Mouse (Mus musculus): ENCODE results near the gene Spata17. TPM values are rescaled to one million over a fixed set of nuclear protein-coding genes. Genes with fewer than 3 reads are reported as not detected.

The Spata17 gene
- polyA plus RNA-seq, 1 experiment: not detected

GRCm38 (mm10) chr1:187098285-187098684, 117.0 kb downstream of the Spata17 start:
- peaks cover 5% of the 10 kb centered on the region for H3K4me1 ChIP-seq (ENCODE audit: control insufficient read depth, insufficient read depth, low read length)
- TF ChIP-seq POLR2A (IDR thresholded peaks at IDR 0.05; ENCODE audit: borderline replicate concordance, low read depth, low read length) (no peak), CTCF (IDR thresholded peaks at IDR 0.05; ENCODE audit: low read depth, low read length) (no peak)
- H3K4me3 ChIP-seq (ENCODE audit: insufficient read depth, low read length): no peak overlapping the region
- H3K27ac ChIP-seq (ENCODE audit: insufficient read depth, low read depth, low read length): peak overlapping the region; percentile 53

DNA sequence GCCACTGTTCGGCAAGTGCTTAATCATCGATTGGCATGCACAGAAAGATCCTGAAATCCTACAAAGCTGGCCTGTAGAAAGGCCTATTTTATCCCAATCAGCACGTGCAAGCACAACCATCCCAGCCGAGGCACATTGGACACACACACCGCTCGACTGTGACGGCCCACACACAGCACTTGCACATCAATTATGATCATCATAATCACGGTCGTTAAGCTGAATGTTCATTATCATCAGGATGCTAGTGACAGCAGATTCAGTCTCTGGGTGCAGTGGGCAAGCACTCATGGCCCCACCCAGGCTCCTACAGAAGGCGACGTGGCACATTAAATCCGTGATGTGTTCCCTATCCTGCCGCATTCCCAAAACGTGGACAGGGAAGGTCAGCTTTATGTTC, 122.7 kb downstream of the Spata17 start:
- no peak for TF ChIP-seq CTCF (IDR thresholded peaks at IDR 0.05; ENCODE audit: low read depth, low read length)
- no peak for TF ChIP-seq POLR2A (IDR thresholded peaks at IDR 0.05; ENCODE audit: borderline replicate concordance, low read depth, low read length)
- H3K4me1 ChIP-seq (ENCODE audit: control insufficient read depth, insufficient read depth, low read length): no peaks in the 10 kb centered on the region
- H3K27ac ChIP-seq (ENCODE audit: insufficient read depth, low read depth, low read length): no peak overlapping the region
- H3K4me3 ChIP-seq (ENCODE audit: insufficient read depth, low read length): no peak overlapping the region

DNA sequence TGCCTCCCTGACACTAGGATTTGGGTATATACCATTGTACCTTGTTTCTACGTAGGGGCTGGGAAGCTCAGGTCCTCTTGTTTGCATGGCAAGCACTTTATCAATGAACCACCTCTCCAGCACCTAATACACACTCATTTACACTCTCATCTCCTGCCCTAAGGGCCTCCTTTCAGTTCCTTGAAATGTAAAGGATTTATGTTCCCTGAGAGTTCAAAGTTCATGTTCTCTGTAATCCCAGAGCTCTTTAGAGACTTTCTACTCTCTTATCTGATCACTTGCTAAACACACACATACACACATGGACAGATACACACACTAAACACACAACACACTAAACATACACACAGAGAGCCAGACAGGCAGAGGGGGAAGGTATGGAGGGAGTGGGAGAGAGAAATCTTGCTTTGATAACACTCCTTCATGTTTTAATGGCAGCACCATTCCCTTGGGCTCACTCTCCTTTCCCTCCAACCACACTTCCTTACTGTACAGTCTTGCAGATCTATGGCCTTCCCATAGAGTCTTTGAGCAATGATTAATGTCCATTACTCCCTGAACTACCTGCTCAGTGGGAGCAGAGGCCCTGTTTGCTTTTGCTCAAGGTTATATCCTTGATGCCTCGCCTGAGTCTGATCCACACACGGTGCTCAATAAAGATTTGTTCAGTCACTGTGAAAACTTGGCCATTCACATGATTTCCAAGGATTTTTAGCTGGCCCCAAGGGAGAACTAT, 126.4 kb downstream of the Spata17 start:
- H3K27ac ChIP-seq (ENCODE audit: insufficient read depth, low read depth, low read length): no peak overlapping the region
- TF ChIP-seq CTCF (IDR thresholded peaks at IDR 0.05; ENCODE audit: low read depth, low read length) (no peak), POLR2A (IDR thresholded peaks at IDR 0.05; ENCODE audit: borderline replicate concordance, low read depth, low read length) (no peak)
- no peaks in the 10 kb centered on the region for H3K4me1 ChIP-seq (ENCODE audit: control insufficient read depth, insufficient read depth, low read length)
- no peak overlapping the region for H3K4me3 ChIP-seq (ENCODE audit: insufficient read depth, low read length)

DNA sequence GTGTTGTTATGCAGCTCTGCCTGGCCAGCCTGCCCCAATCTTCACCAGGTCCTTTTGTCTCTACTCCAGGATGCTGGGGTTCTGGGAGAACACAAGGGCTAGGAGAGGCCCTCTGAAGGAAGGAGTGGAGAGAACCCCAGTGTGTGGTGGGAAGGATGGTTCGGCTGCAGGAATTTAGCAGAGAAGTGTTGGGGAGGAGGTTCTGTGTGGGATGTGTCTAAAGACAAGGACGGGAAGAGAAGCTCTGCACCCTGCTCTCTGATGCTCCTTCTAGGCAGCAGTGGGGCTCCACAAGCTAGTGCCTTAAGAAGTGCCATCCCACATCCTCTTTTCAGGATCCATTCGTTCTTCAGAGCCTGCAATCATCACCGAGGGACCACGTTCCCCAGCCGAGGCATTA, 129.2 kb downstream of the Spata17 start:
- no peak overlapping the region for H3K27ac ChIP-seq (ENCODE audit: insufficient read depth, low read depth, low read length)
- H3K4me3 ChIP-seq (ENCODE audit: insufficient read depth, low read length): no peak overlapping the region
- TF ChIP-seq CTCF (IDR thresholded peaks at IDR 0.05; ENCODE audit: low read depth, low read length): no peak
- no peaks in the 10 kb centered on the region for H3K4me1 ChIP-seq (ENCODE audit: control insufficient read depth, insufficient read depth, low read length)

GRCm38 (mm10) chr1:187077352-187077751, 137.9 kb downstream of the Spata17 start:
- H3K4me3 ChIP-seq (ENCODE audit: insufficient read depth, low read length): no peak overlapping the region
- TF ChIP-seq POLR2A (IDR thresholded peaks at IDR 0.05; ENCODE audit: borderline replicate concordance, low read depth, low read length): no peak
- no peak for TF ChIP-seq CTCF (IDR thresholded peaks at IDR 0.05; ENCODE audit: low read depth, low read length)
- H3K4me1 ChIP-seq (ENCODE audit: control insufficient read depth, insufficient read depth, low read length): no peaks in the 10 kb centered on the region
- no peak overlapping the region for H3K27ac ChIP-seq (ENCODE audit: insufficient read depth, low read depth, low read length)

- H3K27ac ChIP-seq (ENCODE audit: insufficient read depth, low read depth, low read length): no peak overlapping the region
- TF ChIP-seq POLR2A (IDR thresholded peaks at IDR 0.05; ENCODE audit: borderline replicate concordance, low read depth, low read length) (no peak), CTCF (IDR thresholded peaks at IDR 0.05; ENCODE audit: low read depth, low read length) (no peak)
- H3K4me1 ChIP-seq (ENCODE audit: control insufficient read depth, insufficient read depth, low read length): no peaks in the 10 kb centered on the region
- H3K4me3 ChIP-seq (ENCODE audit: insufficient read depth, low read length): no peak overlapping the region
Measured at GRCm38 (mm10) chr1:187077043-187077334, 138.3 kb downstream of the Spata17 start.

DNA sequence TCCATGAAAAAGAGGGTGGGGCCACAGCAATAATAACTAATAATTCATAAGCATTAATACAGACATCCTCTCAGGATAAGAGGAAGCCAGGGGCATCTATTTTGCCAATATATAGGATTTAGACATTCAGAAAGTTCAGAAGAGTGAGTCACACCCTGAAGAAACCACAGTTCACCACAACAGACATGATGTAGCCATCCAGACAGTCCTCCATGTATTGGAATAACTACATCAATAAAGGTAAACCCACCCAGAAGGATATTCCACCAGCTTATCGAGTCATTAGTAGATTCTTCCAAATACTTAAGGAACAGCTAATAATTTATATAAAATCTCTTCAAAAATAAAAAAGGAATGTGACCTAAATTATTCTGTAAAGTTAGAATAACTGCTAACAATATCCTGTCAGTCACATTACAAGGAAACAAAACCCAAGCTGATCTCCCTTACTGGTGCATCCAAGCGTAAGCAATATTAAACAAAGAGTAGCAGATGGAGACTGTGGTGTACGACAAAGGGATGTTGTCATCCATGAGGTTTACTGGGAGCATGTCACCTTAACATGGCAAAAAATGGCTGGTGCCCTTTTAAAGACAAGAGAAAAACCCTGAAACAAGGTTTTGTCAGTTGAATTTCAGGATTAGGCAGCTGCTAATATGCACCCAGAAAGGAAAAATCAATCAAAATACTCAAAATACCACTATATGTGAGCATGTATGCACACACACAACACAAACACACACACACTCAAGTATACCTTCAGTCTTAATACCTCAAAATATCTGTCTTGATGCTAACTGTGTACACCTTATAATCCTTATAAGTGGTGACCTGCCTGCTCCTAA, 138.8 kb downstream of the Spata17 start:
- H3K4me3 ChIP-seq (ENCODE audit: insufficient read depth, low read length): no peak overlapping the region
- no peak overlapping the region for H3K27ac ChIP-seq (ENCODE audit: insufficient read depth, low read depth, low read length)
- no peaks in the 10 kb centered on the region for H3K4me1 ChIP-seq (ENCODE audit: control insufficient read depth, insufficient read depth, low read length)
- TF ChIP-seq POLR2A (IDR thresholded peaks at IDR 0.05; ENCODE audit: borderline replicate concordance, low read depth, low read length) (no peak), CTCF (IDR thresholded peaks at IDR 0.05; ENCODE audit: low read depth, low read length) (no peak)

DNA sequence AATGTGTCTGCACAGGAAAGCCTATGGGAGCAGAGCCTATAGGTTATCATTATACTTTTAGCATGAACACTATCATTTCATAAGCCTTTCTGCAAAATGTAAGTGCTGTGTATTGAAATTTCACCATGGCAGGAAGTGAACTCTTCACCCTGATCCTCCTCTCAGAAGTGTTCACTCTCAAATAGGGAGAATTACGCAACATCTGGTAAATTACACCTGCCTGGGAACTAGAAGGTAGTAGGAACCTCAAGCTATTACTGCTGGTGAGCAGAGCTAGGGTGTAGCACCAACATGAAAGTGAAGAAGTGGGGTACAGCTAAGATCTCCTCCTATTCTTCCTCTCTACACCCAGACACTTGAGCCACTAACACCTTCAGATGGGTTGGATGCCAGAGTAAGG, 155.4 kb downstream of the Spata17 start:
- TF ChIP-seq CTCF (IDR thresholded peaks at IDR 0.05; ENCODE audit: low read depth, low read length) (no peak), POLR2A (IDR thresholded peaks at IDR 0.05; ENCODE audit: borderline replicate concordance, low read depth, low read length) (no peak)
- no peak overlapping the region for H3K27ac ChIP-seq (ENCODE audit: insufficient read depth, low read depth, low read length)
- H3K4me3 ChIP-seq (ENCODE audit: insufficient read depth, low read length): no peak overlapping the region
- no peaks in the 10 kb centered on the region for H3K4me1 ChIP-seq (ENCODE audit: control insufficient read depth, insufficient read depth, low read length)

GRCm38 (mm10) chr1:187054333-187054732, 160.9 kb downstream of the Spata17 start:
- H3K4me3 ChIP-seq (ENCODE audit: insufficient read depth, low read length): no peak overlapping the region
- TF ChIP-seq CTCF (IDR thresholded peaks at IDR 0.05; ENCODE audit: low read depth, low read length) (no peak), POLR2A (IDR thresholded peaks at IDR 0.05; ENCODE audit: borderline replicate concordance, low read depth, low read length) (no peak)
- no peaks in the 10 kb centered on the region for H3K4me1 ChIP-seq (ENCODE audit: control insufficient read depth, insufficient read depth, low read length)
- no peak overlapping the region for H3K27ac ChIP-seq (ENCODE audit: insufficient read depth, low read depth, low read length)

DNA sequence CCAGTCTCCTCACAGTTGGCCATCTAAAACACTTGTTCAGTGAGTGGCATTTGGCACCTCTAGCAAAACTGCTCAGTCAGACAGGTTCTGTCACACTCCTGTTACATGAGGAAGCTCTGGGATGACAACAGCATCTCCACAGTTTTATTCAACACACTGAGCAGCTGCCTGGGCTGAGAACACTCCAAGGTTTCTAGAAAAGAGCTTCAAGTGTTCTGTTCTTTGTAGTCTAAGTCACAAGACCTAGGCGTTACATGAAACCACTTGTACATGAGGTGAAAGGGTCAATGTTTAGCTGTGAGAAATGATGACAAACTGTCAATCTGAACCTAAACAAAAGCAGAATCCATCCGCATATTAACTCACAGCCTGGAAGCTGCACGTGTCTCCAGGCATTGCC, 161.4 kb downstream of the Spata17 start:
- Histone ChIP-seq H3K4me1 (ENCODE audit: control insufficient read depth, insufficient read depth, low read length) (no peaks in the 10 kb centered on the region), H3K27ac (ENCODE audit: insufficient read depth, low read depth, low read length) (no peak overlapping the region), H3K4me3 (ENCODE audit: insufficient read depth, low read length) (no peak overlapping the region)
- TF ChIP-seq POLR2A (IDR thresholded peaks at IDR 0.05; ENCODE audit: borderline replicate concordance, low read depth, low read length) (no peak), CTCF (IDR thresholded peaks at IDR 0.05; ENCODE audit: low read depth, low read length) (no peak)

Measured in bone marrow macrophage, adult 2 months (primary cell).